Comparison of ENCODE assay signal across 24 mouse cellular contexts in the genomic region with DNA sequence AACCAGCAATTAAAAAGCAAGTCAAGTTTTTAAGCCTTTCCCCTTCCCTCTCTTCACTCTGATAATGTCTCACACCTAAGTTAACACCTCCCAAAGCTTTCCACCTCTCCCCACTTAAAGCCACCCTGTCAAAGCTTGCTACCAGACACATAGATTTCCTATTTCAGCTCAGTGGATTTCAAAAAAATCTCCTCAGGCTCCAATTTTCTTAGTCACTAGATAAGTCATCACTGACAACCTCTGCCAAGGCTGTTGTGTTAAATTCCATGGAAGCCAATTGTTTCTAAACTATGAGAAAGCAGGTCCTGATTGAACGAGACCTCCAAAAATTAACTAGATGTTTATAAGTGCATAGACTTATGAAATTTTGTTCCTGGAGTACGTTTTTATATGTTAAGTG.
A peak's percentile ranks its signal among the peaks of the same experiment; 100 is the strongest.
DNase-seq lines count a peak whose midpoint lies in the region; ATAC-seq and TF ChIP-seq lines count a peak whose summit lies in the region.
"Had no signal": no experiment of that assay in that cellular context is flagged by ENCODE, and none has a peak within 500 bp of the region (broad histone marks: within the 10 kb centered on the region; RNA-seq: fewer than 3 reads in every experiment).

No protein-coding gene starts in this region.

- in situ Hi-C loops in Patski (cut with MboI; ENCODE audit: low pct_unique_long_range_greater_than_20kb): loop anchor here (5.0 kb wide), 1 partner anchor 82 kb away; no protein-coding TSS in a partner anchor

- H3K4me3 ChIP-seq in forebrain, embryonic 14.5 days (ENCODE audit: low read depth, low read length): no peak overlapping the region
- no peak overlapping the region for H3K4me3 ChIP-seq in hindbrain, embryonic 14.5 days (replicated peaks; ENCODE audit: low read length)
- H3K4me3 ChIP-seq: embryonic facial prominence, embryonic 10.5 days; embryonic facial prominence, embryonic 13.5 days; forebrain, embryonic 15.5 days; heart, adult 2 months; heart, embryonic 10.5 days; heart, embryonic 13.5 days; hindbrain, embryonic 15.5 days had no signal

- H3K27me3 ChIP-seq in Patski: no peaks in the 10 kb centered on the region
- H3K27me3 ChIP-seq in forebrain, embryonic 14.5 days (replicated peaks; ENCODE audit: control insufficient read depth, insufficient read depth, low read length): no peaks in the 10 kb centered on the region
- H3K27me3 ChIP-seq in hindbrain, embryonic 14.5 days (ENCODE audit: control insufficient read depth, insufficient read depth, low read length): no peaks in the 10 kb centered on the region
- H3K27me3 ChIP-seq: embryonic facial prominence, embryonic 13.5 days; forebrain, embryonic 15.5 days; hindbrain, embryonic 15.5 days had no signal

- 81% methylated on average over 2 of the region's 2 CpGs for WGBS in forebrain, embryonic 14.5 days
- WGBS in hindbrain, embryonic 14.5 days: 90% methylated on average over 2 of the region's 2 CpGs

- H3K9me3 ChIP-seq in forebrain, embryonic 14.5 days (replicated peaks; ENCODE audit: control insufficient read depth, low read length): no peaks in the 10 kb centered on the region
- H3K9me3 ChIP-seq in hindbrain, embryonic 14.5 days (ENCODE audit: control insufficient read depth, low read length): no peaks in the 10 kb centered on the region
- H3K9me3 ChIP-seq: embryonic facial prominence, embryonic 10.5 days; embryonic facial prominence, embryonic 13.5 days; forebrain, embryonic 15.5 days; heart, embryonic 10.5 days; heart, embryonic 13.5 days; hindbrain, embryonic 15.5 days had no signal

- CTCF ChIA-PET in Patski (lab: Charles Lee): no interaction called here

- no peak for ATAC-seq in Patski
- ATAC-seq in forebrain, embryonic 14.5 days: no peak
- no peak for ATAC-seq in hindbrain, embryonic 14.5 days (ENCODE audit: low FRiP score)
- ATAC-seq: activated CD4-positive, CD25-positive, alpha-beta regulatory T cell, adult 4 months; forebrain, embryonic 15.5 days; intestine, postnatal 0 days had no signal

- POLR2A ChIA-PET in Patski (lab: Charles Lee): no interaction called here

- H3K27ac ChIP-seq in forebrain, embryonic 14.5 days (ENCODE audit: low read depth, low read length): no peak overlapping the region
- no peak overlapping the region for H3K27ac ChIP-seq in hindbrain, embryonic 14.5 days
- H3K27ac ChIP-seq: embryonic facial prominence, embryonic 10.5 days; embryonic facial prominence, embryonic 13.5 days; forebrain, embryonic 15.5 days; heart, adult 2 months; heart, embryonic 10.5 days; heart, embryonic 13.5 days; hindbrain, embryonic 15.5 days had no signal

- no peak for TF ChIP-seq CTCF in Patski (IDR thresholded peaks at IDR 0.05)

- no peak overlapping the region for H3K9ac ChIP-seq in forebrain, embryonic 14.5 days (ENCODE audit: low read length)
- no peak overlapping the region for H3K9ac ChIP-seq in hindbrain, embryonic 14.5 days
- H3K9ac ChIP-seq: embryonic facial prominence, embryonic 13.5 days; forebrain, embryonic 15.5 days; heart, embryonic 13.5 days; hindbrain, embryonic 15.5 days had no signal

- DNase-seq in Muller cell, postnatal 12 days (ENCODE audit: inconsistent ontology term): peak; percentile 66
- DNase-seq in Patski (ENCODE audit: low read depth, low spot score): peak; percentile 49
- DNase-seq in fibroblast of lung, adult 2 months (ENCODE audit: low read depth): peak; percentile 37
- no peak for DNase-seq in forebrain, embryonic 14.5 days (ENCODE audit: low spot score)
- DNase-seq in urinary bladder, adult 18-20 months (ENCODE audit: low spot score in 2 of 2): no peak
- DNase-seq in hindbrain, embryonic 14.5 days (ENCODE audit: low spot score): no peak
- DNase-seq: adrenal gland, postnatal 14 days; cerebellum, adult 11-12 months; cerebellum, adult 8-10 months; cerebellum, postnatal 10 days; cerebellum, postnatal 36 days; embryo, embryonic 11 days; gastrocnemius, postnatal 25 days; heart, adult 2 months; heart, postnatal 14 days; heart, postnatal 4 days had no signal

- H3K4me1 ChIP-seq in forebrain, embryonic 14.5 days (ENCODE audit: control insufficient read depth, insufficient read depth, low read length): no peaks in the 10 kb centered on the region
- H3K4me1 ChIP-seq in hindbrain, embryonic 14.5 days (replicated peaks; ENCODE audit: control insufficient read depth, insufficient read depth, low read length): peaks cover 4% of the 10 kb centered on the region; the same call in 1 of the 2 replicates
- H3K4me1 ChIP-seq: forebrain, embryonic 15.5 days; heart, embryonic 10.5 days; heart, embryonic 13.5 days had no signal

- H3K4me2 ChIP-seq in forebrain, embryonic 14.5 days (ENCODE audit: low read length): no peak overlapping the region
- H3K4me2 ChIP-seq in hindbrain, embryonic 14.5 days (replicated peaks): no peak overlapping the region
- H3K4me2 ChIP-seq: embryonic facial prominence, embryonic 13.5 days; forebrain, embryonic 15.5 days; heart, embryonic 13.5 days; hindbrain, embryonic 15.5 days had no signal

- no peaks in the 10 kb centered on the region for H3K36me3 ChIP-seq in forebrain, embryonic 14.5 days (ENCODE audit: control insufficient read depth, insufficient read depth, low read length)
- no peaks in the 10 kb centered on the region for H3K36me3 ChIP-seq in hindbrain, embryonic 14.5 days (replicated peaks; ENCODE audit: control insufficient read depth, insufficient read depth)
- H3K36me3 ChIP-seq: embryonic facial prominence, embryonic 10.5 days; forebrain, embryonic 15.5 days; heart, embryonic 10.5 days; heart, embryonic 13.5 days; hindbrain, embryonic 15.5 days had no signal

Comparison
In these comparisons a context has a peak if more than half of its experiments do, and no peak if none do; other contexts are left out.
1. DNase-seq: peak in Muller cell, postnatal 12 days (single experiment), Patski (single experiment) and fibroblast of lung, adult 2 months (single experiment); none in forebrain, embryonic 14.5 days (single experiment), urinary bladder, adult 18-20 months (0 of 2) and hindbrain, embryonic 14.5 days (single experiment).